Mouse (Mus musculus): ENCODE results near the gene Phgdh. TPM values are rescaled to one million over a fixed set of nuclear protein-coding genes. Genes with fewer than 3 reads are reported as not detected.

Gene Phgdh
- polyA plus RNA-seq (2014; fragmentation: Illumina TruSeq; extraction: RNeasy Lipid Tissue Mini Kit (QIAGEN cat#74804)) = 2.3 TPM

GRCm38 (mm10) chr3:98339706-98340109 lies at the start of gene Phgdh:
Gene Phgdh, minus strand, starts transcription at chr3:98339990.

GRCm38 (mm10) chr3:98382246-98382939 lies 42.6 kb upstream of the Phgdh start, which contains the start of gene Zfp697:
Gene Zfp697, plus strand, starts transcription at chr3:98382461.

GRCm38 (mm10) chr3:98280204-98280932 lies 59.4 kb downstream of the Phgdh start, which contains the start of gene Hmgcs2:
Gene Hmgcs2, plus strand, starts transcription at chr3:98280435.

Other genes with a start within 250 kb of the Phgdh start
- gene Adam30, start 179.4 kb downstream of the Phgdh start, polyA plus RNA-seq (2014; fragmentation: Illumina TruSeq; extraction: RNeasy Lipid Tissue Mini Kit (QIAGEN cat#74804)) = not detected
- not detected for gene Reg4, start 117.8 kb downstream of the Phgdh start, polyA plus RNA-seq (2014; fragmentation: Illumina TruSeq; extraction: RNeasy Lipid Tissue Mini Kit (QIAGEN cat#74804))
- 190 TPM for gene Hmgcs2, start 59.6 kb downstream of the Phgdh start, polyA plus RNA-seq (2014; fragmentation: Illumina TruSeq; extraction: RNeasy Lipid Tissue Mini Kit (QIAGEN cat#74804))
- 9.7 TPM for gene Zfp697, start 42.5 kb upstream of the Phgdh start, polyA plus RNA-seq (2014; fragmentation: Illumina TruSeq; extraction: RNeasy Lipid Tissue Mini Kit (QIAGEN cat#74804))
- gene Gm4450, start 117.1 kb upstream of the Phgdh start, polyA plus RNA-seq (2014; fragmentation: Illumina TruSeq; extraction: RNeasy Lipid Tissue Mini Kit (QIAGEN cat#74804)) = not detected
- not detected for gene Hsd3b4, start 170.5 kb upstream of the Phgdh start, polyA plus RNA-seq (2014; fragmentation: Illumina TruSeq; extraction: RNeasy Lipid Tissue Mini Kit (QIAGEN cat#74804))
- gene Gm10681, start 248.8 kb upstream of the Phgdh start, polyA plus RNA-seq (2014; fragmentation: Illumina TruSeq; extraction: RNeasy Lipid Tissue Mini Kit (QIAGEN cat#74804)) = not detected

Measured in ovary, adult 10 weeks (tissue).